Mouse (Mus musculus): ENCODE measurements at regions not wholly inside any gene's neighbourhood (a gene's known extent, or its start where the extent isn't known, plus 50 kb on each side); places are given as distances from the start of the nearest gene placed in this dataset.

GRCm38 (mm10) chr12:27076107-27076738 is 266.2 kb downstream of the Sox11 start:
- DNase-seq (ENCODE audit: low spot score): no peak
- intact Hi-C loops (cut with DNase I): no loop called here

DNA sequence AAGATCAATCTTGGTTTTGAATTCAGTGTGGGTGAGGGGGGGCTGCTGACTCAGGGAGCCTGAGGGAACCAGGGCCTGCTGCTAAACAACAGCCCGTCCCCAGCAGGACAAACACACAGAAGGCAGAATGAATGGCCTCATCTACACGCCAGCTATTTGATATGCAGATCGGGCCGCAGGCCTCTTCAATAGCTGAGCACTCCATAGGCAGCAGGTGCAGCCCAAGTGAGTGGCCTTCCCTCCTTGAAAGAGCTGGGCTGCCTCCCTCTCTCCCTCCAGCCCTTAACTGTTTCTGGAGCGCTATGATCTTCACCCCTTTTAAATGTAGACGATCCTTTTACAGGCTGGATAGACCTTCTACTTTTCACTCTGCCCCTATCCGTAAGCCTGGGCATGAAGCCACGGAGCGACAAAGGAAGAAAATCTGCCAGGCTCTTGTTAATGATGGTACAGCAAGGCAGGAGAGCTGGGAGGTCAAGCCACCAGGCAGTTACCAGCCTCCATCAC is 277.3 kb downstream of the Sox11 start:
- no peak for DNase-seq (ENCODE audit: low spot score)
- intact Hi-C loops (cut with DNase I): no loop called here

GRCm38 (mm10) chr12:27063518-27063917 is 278.9 kb downstream of the Sox11 start:
- no peak for DNase-seq (ENCODE audit: low spot score)
- intact Hi-C loops (cut with DNase I): no loop called here

DNA sequence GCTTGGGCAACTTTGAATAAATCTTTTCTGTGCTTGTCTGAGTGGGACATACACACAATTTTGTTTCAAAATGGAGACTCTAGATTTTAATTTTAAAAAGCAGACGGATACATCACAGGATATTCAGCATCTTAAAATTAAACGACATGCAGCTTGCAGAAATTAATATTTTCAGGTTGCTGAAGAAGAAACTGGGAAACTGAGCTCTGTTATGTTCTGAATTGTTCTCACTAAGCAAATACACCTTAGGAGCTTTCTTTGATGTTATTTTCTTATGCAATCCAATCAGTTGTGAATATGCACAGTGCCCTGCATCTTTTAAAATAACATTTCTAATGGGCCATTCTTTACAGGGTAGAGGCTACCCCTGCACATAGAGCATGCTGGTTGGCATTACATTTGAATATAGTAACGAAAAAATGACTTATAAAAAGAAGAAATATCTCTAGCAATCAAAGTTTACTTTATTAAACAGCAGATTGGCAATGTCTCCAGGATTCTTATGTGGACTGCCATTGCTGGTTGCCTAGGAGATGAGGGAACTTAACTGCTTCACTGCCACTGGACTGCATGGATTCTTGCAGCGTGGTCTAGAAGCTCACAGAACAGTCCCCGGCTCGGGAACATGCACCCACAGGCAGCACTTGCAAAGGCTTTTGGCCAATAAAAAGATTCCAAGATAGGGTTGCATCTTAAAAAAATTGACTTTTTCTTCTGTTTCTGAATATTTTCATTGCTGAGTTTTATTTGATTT is 279.7 kb downstream of the Sox11 start:
- intact Hi-C loops (cut with DNase I): no loop called here
- no peak for DNase-seq (ENCODE audit: low spot score)

DNA sequence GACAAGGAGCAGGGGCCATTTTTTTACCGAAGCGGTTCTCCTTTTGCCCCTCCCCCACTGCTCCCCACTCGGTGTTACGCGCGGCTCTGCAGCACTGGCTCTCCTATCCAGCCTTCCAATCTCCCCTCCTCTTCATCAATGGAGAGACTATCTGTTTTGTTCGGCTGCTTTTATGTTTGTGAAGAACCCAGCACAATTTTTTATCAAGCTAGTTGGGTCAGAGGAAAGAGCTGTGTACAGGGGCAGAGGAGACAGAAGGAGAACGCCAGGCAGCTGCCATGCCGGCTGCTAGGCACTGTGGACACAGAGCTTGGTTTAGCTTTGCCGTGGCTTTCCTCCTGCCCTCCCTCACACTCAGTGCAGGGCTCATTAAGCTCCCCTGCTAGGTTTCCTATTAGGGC is 280.3 kb downstream of the Sox11 start:
- intact Hi-C loops (cut with DNase I): no loop called here
- no peak for DNase-seq (ENCODE audit: low spot score)

GRCm38 (mm10) chr12:27060899-27061762 is 281.2 kb downstream of the Sox11 start:
- DNase-seq (ENCODE audit: low spot score): no peak
- intact Hi-C loops (cut with DNase I): no loop called here

DNA sequence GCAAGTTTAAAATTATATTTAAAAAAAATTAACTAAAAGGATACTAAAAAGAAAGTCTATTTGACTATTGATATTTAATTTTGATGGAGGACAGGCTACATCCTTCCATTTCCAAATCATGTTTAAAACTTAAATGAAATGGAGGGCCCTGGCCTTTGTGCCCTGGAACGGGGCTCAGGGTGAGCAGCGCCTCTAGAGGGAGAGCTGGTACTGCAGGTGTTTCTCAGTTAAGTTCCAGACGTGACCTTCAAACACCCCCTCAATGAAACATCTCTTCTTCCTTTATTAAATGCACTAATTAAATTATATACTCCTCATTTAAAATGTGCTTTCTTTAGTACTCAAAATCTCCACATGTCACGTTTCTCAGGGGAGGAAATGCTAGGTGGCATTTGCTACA is 282.5 kb downstream of the Sox11 start:
- intact Hi-C loops (cut with DNase I): no loop called here
- no peak for DNase-seq (ENCODE audit: low spot score)

DNA sequence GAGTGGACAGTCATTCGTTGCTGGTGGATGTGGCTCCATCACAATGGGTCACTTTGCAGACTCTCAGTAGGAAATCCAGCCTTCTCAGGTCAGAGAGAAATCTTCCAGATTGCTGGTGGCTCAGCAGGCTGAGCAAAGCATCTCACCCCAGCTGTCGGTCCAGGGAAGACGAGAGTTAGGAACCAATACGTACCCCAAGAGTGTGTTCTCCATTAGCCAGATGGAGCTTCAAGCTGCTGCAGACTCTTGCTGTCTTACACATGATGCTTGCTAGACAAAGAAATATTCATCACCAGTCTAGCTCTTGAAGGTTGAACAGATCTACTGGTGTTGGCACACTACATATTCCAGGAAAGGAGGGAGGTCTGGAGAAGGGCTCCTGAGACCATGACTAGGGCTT is 288.0 kb downstream of the Sox11 start:
- intact Hi-C loops (cut with DNase I): no loop called here
- no peak for DNase-seq (ENCODE audit: low spot score)

DNA sequence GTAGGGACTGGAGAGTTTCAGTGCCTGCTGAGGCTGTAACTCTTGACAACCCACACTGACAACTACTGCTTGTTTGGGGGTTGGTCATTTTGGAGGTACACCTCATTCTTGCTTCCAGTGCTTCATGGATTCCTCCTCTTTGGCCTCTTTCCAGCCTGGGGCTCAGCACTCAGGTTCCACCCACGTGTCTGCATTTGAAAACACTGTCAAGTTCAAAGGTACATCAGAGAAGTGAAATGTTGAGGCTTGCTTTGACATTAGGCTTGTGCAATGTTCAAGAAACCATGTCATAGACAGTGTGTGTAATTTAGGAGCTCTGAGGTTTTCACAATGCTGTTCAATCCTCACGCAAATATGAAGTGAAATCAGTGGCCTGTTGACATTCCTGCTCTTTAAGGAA is 304.5 kb downstream of the Sox11 start:
- intact Hi-C loops (cut with DNase I): no loop called here
- no peak for DNase-seq (ENCODE audit: low spot score)

GRCm38 (mm10) chr12:27019751-27020150 is 322.6 kb downstream of the Sox11 start:
- no peak for DNase-seq (ENCODE audit: low spot score)
- intact Hi-C loops (cut with DNase I): no loop called here

- intact Hi-C loops (cut with DNase I): no loop called here
- no peak for DNase-seq (ENCODE audit: low spot score)
Observed at GRCm38 (mm10) chr12:27018366-27018765, 324.0 kb downstream of the Sox11 start.

DNA sequence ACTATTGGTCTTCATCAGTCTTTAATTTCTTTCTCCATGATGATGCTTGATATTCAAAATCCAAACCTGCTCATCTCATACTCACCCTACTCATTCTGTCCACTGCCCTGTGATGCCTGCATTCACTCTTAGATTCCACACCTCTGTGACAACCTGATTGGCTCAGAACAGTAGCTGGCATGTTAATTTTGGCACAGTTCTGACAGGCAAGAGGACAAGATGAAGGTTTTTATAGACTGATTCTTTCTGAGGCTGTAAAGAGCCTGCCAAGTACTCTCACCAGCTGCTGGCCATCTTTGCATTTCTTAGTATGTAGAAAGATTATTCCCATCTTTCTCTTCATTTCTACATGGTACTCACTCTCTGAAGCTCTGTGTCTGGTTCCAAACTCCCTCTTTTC is 343.1 kb downstream of the Sox11 start:
- no peak for DNase-seq (ENCODE audit: low spot score)
- intact Hi-C loops (cut with DNase I): no loop called here

- intact Hi-C loops (cut with DNase I): no loop called here
- DNase-seq (ENCODE audit: low spot score): no peak
Observed at GRCm38 (mm10) chr12:26976284-26977065, 365.9 kb downstream of the Sox11 start.

DNA sequence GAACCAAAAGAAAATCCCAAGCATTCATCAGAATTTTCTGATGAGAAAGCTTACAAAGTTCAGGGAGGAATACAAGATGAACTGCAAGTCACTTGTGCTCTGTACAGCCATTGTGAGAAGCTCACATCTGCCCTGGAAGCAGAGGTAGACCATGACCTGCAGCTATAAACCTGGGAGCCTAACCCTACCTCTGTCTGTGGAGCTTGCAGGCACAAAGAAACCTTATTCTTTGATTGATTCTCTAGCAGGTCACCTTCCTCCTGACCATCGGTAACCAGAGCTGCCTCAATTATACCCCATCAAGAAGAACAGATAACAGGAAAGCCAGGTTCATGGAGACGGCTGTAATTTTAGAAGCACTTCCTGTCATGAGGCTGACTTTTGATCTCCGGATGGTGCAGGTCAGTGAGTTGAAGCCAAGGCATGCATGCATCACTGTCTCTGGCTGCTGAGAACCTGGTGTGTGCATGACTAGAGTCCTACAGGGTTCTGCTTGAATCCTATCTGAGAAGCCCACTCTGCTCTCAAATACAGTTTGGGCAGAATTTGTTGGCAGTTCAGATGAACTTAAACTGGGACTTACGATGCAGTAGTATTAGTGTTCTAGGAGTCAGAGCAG is 369.8 kb downstream of the Sox11 start:
- no peak for DNase-seq (ENCODE audit: low spot score)
- intact Hi-C loops (cut with DNase I): no loop called here

DNA sequence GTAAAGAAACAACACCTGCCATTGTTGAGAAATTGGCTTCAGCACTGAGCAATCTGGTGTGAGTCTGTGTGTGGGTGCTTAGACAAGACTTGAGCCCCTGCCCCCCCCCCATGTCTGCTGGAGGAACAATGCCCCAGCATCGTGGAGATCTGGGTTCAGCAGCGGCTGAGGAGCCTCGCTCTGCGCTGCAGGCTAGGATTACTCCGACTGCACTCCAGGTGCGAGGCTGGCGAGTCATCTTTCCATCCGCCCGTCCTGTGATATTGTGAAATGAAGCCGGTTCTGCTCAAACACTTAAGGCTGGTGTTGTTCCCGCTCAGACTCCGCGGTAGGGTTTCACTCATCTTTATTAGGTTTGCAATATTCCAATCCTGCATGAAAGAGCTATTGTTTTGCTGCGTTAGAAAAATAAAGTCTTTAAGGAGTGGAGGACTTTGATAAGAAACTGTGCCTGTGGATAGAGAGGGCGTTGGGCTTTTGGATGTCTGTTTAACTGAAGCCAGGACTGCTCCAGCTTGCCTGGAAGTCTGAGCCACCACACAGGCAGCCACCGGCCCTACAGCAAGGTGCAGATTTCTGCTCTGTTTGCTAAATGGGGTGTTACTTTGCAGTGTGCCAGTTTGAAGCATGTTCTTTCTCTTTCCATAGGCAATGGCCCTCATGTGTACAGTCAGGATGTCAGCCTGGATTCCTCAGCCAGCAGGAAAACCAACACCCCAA is 375.2 kb downstream of the Sox11 start:
- DNase-seq (ENCODE audit: low spot score): no peak
- intact Hi-C loops (cut with DNase I): no loop called here

DNA sequence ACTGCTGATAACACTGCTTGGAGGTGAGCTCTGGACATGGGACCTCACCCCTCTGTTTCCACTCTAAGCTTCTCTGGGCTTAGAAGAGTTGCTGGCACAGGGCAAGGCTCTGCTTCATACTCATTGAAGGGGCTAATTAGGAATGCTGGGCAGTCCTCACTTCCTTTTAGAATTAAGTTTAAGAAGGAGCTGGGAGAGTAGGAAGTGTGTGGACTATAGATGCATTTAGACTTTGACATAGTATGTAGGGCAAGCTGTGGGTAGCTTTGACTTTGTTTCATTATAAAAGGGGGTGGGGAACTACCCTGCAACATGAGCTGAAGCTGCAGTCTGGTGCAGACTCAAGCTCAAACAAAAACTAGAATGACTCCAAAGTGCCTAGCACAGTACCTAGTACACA is 378.5 kb downstream of the Sox11 start:
- DNase-seq (ENCODE audit: low spot score): no peak
- intact Hi-C loops (cut with DNase I): no loop called here

- DNase-seq (ENCODE audit: low spot score): no peak
Observed at GRCm38 (mm10) chr12:26939831-26940230, 402.5 kb downstream of the Sox11 start.

GRCm38 (mm10) chr12:26937836-26938235 is 404.5 kb downstream of the Sox11 start:
- intact Hi-C loops (cut with DNase I): no loop called here

More at GRCm38 (mm10) chr12:26939831-26940230, 402.5 kb downstream of the Sox11 start:
- intact Hi-C loops (cut with DNase I): no loop called here

More at GRCm38 (mm10) chr12:26937836-26938235, 404.5 kb downstream of the Sox11 start:
- no peak for DNase-seq (ENCODE audit: low spot score)
